Mouse (Mus musculus) embryonic facial prominence, embryonic 12.5 days (tissue): ENCODE data around the gene Ifna11. TPM values are rescaled to one million over a fixed set of nuclear protein-coding genes. Genes with fewer than 3 reads are reported as not detected.
"Not testable (repeated sequence)": the region's sequence is repeated elsewhere in the genome, so short reads cannot be mapped to it uniquely, and the experiment has no call there.

ENCODE experiments used
- ATAC-seq: fragments of 200-750 bp; cut with Nextera tagmentation; 2 replicates; pipeline ENCODE4 v1.8.0; 2017; ENCODE audit not compliant: insufficient number of reproducible peaks, insufficient read depth, low FRiP score, low TSS enrichment
- H3K27ac ChIP-seq: fragments of 300-500 bp; sonication (generic); 2 replicates; pipeline ENCODE4 v1.5.1; 2016; ENCODE audit warnings: mild to moderate bottlenecking
- H3K27me3 ChIP-seq: fragments of 300-500 bp; sonication (generic); 2 replicates; pipeline ENCODE4 v1.6.1; 2016; ENCODE audit warnings: mild to moderate bottlenecking, moderate library complexity
- H3K36me3 ChIP-seq: fragments of 300-500 bp; sonication (generic); 2 replicates; pipeline ENCODE4 v1.6.1; 2016; ENCODE audit warnings: mild to moderate bottlenecking
- H3K4me1 ChIP-seq: fragments of 300-500 bp; sonication (generic); 2 replicates; pipeline ENCODE4 v1.6.1; 2016
- H3K4me2 ChIP-seq: fragments of 300-500 bp; sonication (generic); replicated peaks from 2 replicates; pipeline ENCODE4 v1.6.1; 2016; ENCODE audit warnings: mild to moderate bottlenecking, moderate library complexity
- H3K4me3 ChIP-seq: fragments of 300-500 bp; sonication (generic); 2 replicates; pipeline ENCODE4 v1.5.1; 2016; ENCODE audit warnings: mild to moderate bottlenecking
- H3K9ac ChIP-seq: fragments of 300-500 bp; sonication (generic); 2 replicates; pipeline ENCODE4 v1.6.1; 2016; ENCODE audit warnings: mild to moderate bottlenecking, moderate library complexity
- H3K9me3 ChIP-seq: fragments of 300-500 bp; sonication (generic); 2 replicates; pipeline ENCODE4 v1.6.1; 2016; ENCODE audit warnings: mild to moderate bottlenecking, moderate library complexity
- WGBS: fragments of 180-500 bp; shearing (Covaris S2); methylation state at CpG from one replicate; pipeline ENCODE4 v1.1.7; 2016; 5-methylcytosine and 5-hydroxymethylcytosine counted together
- polyA plus RNA-seq: library from polyadenylated mRNA; unstranded; fragments of >200 nt; fragmentation: Nextera tagmentation; extraction: Ambion mirVana; gene quantifications from 2 replicates; pipeline ENCODE4 v1.2.1, GENCODE M21; 2016

Gene Ifna11
- not detected in 2 replicates for polyA plus RNA-seq

DNA sequence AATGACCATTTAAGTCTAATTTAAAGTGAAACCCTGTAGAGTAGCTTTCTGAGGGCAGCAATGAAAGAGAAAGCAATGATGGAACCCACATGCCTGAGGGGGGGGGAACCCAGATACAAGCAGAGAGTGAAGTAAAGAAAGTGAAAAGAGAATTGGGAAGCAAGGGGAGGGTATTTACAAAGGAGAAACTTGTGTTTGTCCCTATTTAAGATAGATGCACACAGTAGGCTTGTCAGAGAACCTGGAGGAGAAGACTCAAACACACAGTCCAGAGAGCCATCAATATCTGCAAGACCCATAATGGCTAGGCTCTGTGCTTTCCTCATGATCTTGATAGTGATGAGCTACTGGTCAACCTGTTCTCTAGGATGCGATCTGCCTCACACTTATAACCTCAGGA is at the start of gene Ifna11:
Gene Ifna11 (plus strand): TSS at position 301 of the 400 bp plus-strand sequence.
- no peak within 1 kb of the TSS for H3K27ac ChIP-seq
- no peaks in the 10 kb centered on the region for H3K36me3 ChIP-seq
- 96% methylated on average over 1 of the region's 1 CpGs for WGBS
- H3K9me3 ChIP-seq, result no peaks in the 10 kb centered on the region
- no peak for ATAC-seq
- H3K4me1 ChIP-seq, result no peaks in the 10 kb centered on the region
- no peak within 1 kb of the TSS for H3K4me2 ChIP-seq
- no peak within 1 kb of the TSS for H3K4me3 ChIP-seq
- H3K9ac ChIP-seq, result no peak within 1 kb of the TSS
- no peaks in the 10 kb centered on the region for H3K27me3 ChIP-seq

DNA sequence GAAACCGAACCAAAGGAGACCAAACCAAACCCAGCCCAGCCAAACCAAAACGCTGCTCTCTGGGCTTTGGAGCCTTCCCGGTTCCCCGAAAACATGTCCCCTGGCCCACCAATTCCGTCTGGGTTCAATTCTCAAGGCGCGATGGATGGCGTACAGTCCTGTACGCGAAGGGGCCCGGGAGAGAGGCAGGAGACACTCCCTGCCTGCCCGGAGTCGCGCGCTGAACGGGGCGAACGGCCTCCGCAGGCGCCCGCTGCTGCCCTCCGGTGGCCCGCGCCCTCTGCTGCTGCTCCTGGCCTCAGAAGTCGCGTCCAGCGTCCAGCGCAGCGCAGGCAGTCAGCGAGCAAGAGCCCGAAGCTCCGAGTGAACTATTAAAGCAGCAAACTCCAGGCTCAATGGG is 46.2 kb upstream of the Ifna11 start, which contains the start of gene Gm13290:
Gene Gm13290 (plus strand): TSS at position 301 of the 400 bp plus-strand sequence.
- H3K9ac ChIP-seq, H3K27me3 ChIP-seq, H3K4me3 ChIP-seq, H3K36me3 ChIP-seq, H3K4me2 ChIP-seq, H3K9me3 ChIP-seq, ATAC-seq, H3K27ac ChIP-seq, H3K4me1 ChIP-seq: not testable (repeated sequence)
- no CpG with 5 or more reads among the region's 32 CpGs for WGBS

DNA sequence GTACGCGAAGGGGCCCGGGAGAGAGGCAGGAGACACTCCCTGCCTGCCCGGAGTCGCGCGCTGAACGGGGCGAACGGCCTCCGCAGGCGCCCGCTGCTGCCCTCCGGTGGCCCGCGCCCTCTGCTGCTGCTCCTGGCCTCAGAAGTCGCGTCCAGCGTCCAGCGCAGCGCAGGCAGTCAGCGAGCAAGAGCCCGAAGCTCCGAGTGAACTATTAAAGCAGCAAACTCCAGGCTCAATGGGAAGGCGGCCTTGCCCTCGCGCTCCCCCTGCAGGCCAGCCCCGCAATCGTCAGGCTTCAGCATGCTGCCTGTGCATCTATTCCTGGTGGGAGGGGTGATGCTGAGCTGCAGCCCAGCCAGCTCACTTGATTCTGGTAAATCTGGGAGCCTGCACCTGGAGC is 43.1 kb upstream of the Ifna11 start, which contains the start of gene Gm13289:
Gene Gm13289 (plus strand): TSS at position 301 of the 400 bp plus-strand sequence.
- not testable (repeated sequence) for H3K4me1 ChIP-seq, H3K27ac ChIP-seq, H3K27me3 ChIP-seq, H3K4me2 ChIP-seq, H3K36me3 ChIP-seq, ATAC-seq, H3K9me3 ChIP-seq, H3K4me3 ChIP-seq, H3K9ac ChIP-seq
- WGBS, result no CpG with 5 or more reads among the region's 29 CpGs

DNA sequence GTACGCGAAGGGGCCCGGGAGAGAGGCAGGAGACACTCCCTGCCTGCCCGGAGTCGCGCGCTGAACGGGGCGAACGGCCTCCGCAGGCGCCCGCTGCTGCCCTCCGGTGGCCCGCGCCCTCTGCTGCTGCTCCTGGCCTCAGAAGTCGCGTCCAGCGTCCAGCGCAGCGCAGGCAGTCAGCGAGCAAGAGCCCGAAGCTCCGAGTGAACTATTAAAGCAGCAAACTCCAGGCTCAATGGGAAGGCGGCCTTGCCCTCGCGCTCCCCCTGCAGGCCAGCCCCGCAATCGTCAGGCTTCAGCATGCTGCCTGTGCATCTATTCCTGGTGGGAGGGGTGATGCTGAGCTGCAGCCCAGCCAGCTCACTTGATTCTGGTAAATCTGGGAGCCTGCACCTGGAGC is 40.2 kb upstream of the Ifna11 start, which contains the start of gene Gm13272:
Gene Gm13272 (plus strand): TSS at position 301 of the 400 bp plus-strand sequence.
- not testable (repeated sequence) for H3K9me3 ChIP-seq, H3K27me3 ChIP-seq, H3K36me3 ChIP-seq, ATAC-seq, H3K4me2 ChIP-seq, H3K4me3 ChIP-seq, H3K9ac ChIP-seq, H3K27ac ChIP-seq, H3K4me1 ChIP-seq
- WGBS, result no CpG with 5 or more reads among the region's 29 CpGs

DNA sequence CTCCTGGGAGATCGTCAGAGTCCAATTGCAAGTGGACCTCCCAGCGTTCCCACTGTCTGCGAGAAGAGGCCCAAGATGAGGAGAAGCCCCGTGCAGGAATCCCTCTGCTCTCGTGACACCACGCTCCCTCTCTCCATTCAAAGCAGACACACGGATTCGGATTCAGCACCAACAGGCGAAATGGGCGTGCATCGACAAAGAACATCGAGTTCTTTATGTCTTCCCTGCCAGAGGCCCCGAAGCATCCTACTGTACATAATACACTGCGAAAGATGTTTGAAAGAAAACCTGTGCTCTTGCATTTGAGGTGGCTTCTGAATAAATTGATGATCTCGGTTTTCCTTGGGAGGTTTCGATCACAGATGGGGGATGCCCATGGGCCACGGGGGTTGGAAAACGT is 39.4 kb upstream of the Ifna11 start:
- not testable (repeated sequence) for ATAC-seq, H3K9me3 ChIP-seq, H3K9ac ChIP-seq, H3K27me3 ChIP-seq, H3K27ac ChIP-seq, H3K4me1 ChIP-seq, H3K4me2 ChIP-seq, H3K4me3 ChIP-seq, H3K36me3 ChIP-seq
- 41% methylated on average over 16 of the region's 18 CpGs for WGBS

DNA sequence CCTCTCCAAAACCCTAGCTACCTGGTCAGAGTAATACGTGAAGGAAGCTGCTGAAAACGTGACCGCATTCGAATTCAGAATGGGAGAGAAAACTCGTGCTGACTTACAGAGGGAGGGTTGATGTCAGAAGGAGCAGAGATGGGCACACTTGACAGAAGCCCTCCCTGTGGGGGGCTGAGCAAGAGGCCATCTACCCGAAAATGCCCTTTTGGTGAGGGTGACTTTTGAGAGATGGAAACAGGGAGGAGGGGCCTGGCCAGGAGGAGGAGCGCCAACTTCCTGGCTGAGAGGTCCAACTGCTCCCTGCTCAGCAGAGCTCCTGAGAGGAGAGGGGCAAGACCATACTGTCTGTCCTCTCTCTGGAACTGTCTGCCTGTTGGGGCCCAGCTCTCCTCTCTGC is 37.9 kb upstream of the Ifna11 start, which contains the start of gene Ifnz:
Gene Ifnz (plus strand): TSS at position 301 of the 400 bp plus-strand sequence.
- H3K36me3 ChIP-seq, ATAC-seq, H3K27me3 ChIP-seq, H3K9me3 ChIP-seq, H3K27ac ChIP-seq, H3K4me1 ChIP-seq, H3K9ac ChIP-seq: not testable (repeated sequence)
- Histone ChIP-seq H3K4me3 (0 out of 2 replicates have a peak within 1 kb of the TSS, but pooled peaks have one; percentile 22), H3K4me2 (peak within 1 kb of the TSS; percentile 30; the same call in 1 of the 2 replicates)
- WGBS, result 16% methylated on average over 5 of the region's 7 CpGs

DNA sequence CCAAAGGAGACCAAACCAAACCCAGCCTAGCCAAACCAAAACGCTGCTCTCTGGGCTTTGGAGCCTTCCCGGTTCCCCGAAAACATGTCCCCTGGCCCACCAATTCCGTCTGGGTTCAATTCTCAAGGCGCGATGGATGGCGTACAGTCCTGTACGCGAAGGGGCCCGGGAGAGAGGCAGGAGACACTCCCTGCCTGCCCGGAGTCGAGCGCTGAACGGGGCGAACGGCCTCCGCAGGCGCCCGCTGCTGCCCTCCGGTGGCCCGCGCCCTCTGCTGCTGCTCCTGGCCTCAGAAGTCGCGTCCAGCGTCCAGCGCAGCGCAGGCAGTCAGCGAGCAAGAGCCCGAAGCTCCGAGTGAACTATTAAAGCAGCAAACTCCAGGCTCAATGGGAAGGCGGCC is 37.4 kb upstream of the Ifna11 start:
- Histone ChIP-seq H3K4me2 (peak overlapping the region; percentile 30; the same call in 1 of the 2 replicates), H3K4me3 (0 out of 2 replicates have a peak overlapping the region, but pooled peaks have one; percentile 22)
- not testable (repeated sequence) for H3K27ac ChIP-seq, ATAC-seq, H3K27me3 ChIP-seq, H3K9me3 ChIP-seq, H3K4me1 ChIP-seq, H3K36me3 ChIP-seq, H3K9ac ChIP-seq
- WGBS, result 0% methylated on average over 21 of the region's 31 CpGs

DNA sequence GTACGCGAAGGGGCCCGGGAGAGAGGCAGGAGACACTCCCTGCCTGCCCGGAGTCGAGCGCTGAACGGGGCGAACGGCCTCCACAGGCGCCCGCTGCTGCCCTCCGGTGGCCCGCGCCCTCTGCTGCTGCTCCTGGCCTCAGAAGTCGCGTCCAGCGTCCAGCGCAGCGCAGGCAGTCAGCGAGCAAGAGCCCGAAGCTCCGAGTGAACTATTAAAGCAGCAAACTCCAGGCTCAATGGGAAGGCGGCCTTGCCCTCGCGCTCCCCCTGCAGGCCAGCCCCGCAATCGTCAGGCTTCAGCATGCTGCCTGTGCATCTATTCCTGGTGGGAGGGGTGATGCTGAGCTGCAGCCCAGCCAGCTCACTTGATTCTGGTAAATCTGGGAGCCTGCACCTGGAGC is 34.4 kb upstream of the Ifna11 start, which contains the start of gene Gm13276:
Gene Gm13276 (plus strand): TSS at position 301 of the 400 bp plus-strand sequence.
- H3K4me1 ChIP-seq, H3K36me3 ChIP-seq, H3K27ac ChIP-seq, H3K4me2 ChIP-seq, H3K9ac ChIP-seq, H3K9me3 ChIP-seq, H3K4me3 ChIP-seq, ATAC-seq, H3K27me3 ChIP-seq: not testable (repeated sequence)
- WGBS, result no CpG with 5 or more reads among the region's 27 CpGs

DNA sequence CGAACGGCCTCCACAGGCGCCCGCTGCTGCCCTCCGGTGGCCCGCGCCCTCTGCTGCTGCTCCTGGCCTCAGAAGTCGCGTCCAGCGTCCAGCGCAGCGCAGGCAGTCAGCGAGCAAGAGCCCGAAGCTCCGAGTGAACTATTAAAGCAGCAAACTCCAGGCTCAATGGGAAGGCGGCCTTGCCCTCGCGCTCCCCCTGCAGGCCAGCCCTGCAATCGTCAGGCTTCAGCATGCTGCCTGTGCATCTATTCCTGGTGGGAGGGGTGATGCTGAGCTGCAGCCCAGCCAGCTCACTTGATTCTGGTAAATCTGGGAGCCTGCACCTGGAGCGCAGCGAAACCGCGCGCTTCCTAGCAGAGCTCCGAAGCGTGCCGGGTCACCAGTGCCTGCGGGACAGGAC is 31.4 kb upstream of the Ifna11 start, which contains the start of gene Gm13277:
Gene Gm13277 (plus strand): TSS at position 231 of the 400 bp plus-strand sequence.
- not testable (repeated sequence) for ATAC-seq, H3K36me3 ChIP-seq, H3K9me3 ChIP-seq, H3K4me1 ChIP-seq, H3K27ac ChIP-seq, H3K4me2 ChIP-seq, H3K4me3 ChIP-seq, H3K27me3 ChIP-seq, H3K9ac ChIP-seq
- WGBS, result 0% methylated on average over 1 of the region's 28 CpGs

DNA sequence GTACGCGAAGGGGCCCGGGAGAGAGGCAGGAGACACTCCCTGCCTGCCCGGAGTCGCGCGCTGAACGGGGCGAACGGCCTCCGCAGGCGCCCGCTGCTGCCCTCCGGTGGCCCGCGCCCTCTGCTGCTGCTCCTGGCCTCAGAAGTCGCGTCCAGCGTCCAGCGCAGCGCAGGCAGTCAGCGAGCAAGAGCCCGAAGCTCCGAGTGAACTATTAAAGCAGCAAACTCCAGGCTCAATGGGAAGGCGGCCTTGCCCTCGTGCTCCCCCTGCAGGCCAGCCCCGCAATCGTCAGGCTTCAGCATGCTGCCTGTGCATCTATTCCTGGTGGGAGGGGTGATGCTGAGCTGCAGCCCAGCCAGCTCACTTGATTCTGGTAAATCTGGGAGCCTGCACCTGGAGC is 28.5 kb upstream of the Ifna11 start, which contains the start of gene Gm13278:
Gene Gm13278 (plus strand): TSS at position 301 of the 400 bp plus-strand sequence.
- not testable (repeated sequence) for H3K9ac ChIP-seq, H3K36me3 ChIP-seq, H3K4me1 ChIP-seq, ATAC-seq, H3K4me3 ChIP-seq, H3K9me3 ChIP-seq, H3K27ac ChIP-seq, H3K27me3 ChIP-seq, H3K4me2 ChIP-seq
- no CpG with 5 or more reads among the region's 28 CpGs for WGBS

DNA sequence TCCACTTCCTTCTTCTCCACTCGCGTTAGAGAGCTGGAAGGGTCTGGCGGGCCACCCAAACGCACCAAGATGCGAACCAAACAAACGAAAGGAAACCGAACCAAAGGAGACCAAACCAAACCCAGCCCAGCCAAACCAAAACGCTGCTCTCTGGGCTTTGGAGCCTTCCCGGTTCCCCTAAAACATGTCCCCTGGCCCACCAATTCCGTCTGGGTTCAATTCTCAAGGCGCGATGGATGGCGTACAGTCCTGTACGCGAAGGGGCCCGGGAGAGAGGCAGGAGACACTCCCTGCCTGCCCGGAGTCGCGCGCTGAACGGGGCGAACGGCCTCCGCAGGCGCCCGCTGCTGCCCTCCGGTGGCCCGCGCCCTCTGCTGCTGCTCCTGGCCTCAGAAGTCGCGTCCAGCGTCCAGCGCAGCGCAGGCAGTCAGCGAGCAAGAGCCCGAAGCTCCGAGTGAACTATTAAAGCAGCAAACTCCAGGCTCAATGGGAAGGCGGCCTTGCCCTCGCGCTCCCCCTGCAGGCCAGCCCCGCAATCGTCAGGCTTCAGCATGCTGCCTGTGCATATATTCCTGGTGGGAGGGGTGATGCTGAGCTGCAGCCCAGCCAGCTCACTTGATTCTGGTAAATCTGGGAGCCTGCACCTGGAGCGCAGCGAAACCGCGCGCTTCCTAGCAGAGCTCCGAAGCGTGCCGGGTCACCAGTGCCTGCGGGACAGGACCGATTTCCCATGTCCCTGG is 25.7 kb upstream of the Ifna11 start, which contains the start of gene Gm13275:
Gene Gm13275 (plus strand): TSS at position 552 of the 740 bp plus-strand sequence.
- not testable (repeated sequence) for H3K36me3 ChIP-seq, H3K27ac ChIP-seq, ATAC-seq, H3K4me1 ChIP-seq, H3K27me3 ChIP-seq, H3K4me3 ChIP-seq, H3K4me2 ChIP-seq, H3K9ac ChIP-seq, H3K9me3 ChIP-seq
- 1% methylated on average over 14 of the region's 52 CpGs for WGBS

DNA sequence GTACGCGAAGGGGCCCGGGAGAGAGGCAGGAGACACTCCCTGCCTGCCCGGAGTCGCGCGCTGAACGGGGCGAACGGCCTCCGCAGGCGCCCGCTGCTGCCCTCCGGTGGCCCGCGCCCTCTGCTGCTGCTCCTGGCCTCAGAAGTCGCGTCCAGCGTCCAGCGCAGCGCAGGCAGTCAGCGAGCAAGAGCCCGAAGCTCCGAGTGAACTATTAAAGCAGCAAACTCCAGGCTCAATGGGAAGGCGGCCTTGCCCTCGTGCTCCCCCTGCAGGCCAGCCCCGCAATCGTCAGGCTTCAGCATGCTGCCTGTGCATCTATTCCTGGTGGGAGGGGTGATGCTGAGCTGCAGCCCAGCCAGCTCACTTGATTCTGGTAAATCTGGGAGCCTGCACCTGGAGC is 22.7 kb upstream of the Ifna11 start, which contains the start of gene Gm13279:
Gene Gm13279 (plus strand): TSS at position 301 of the 400 bp plus-strand sequence.
- H3K27ac ChIP-seq, H3K4me3 ChIP-seq, ATAC-seq, H3K9me3 ChIP-seq, H3K27me3 ChIP-seq, H3K36me3 ChIP-seq, H3K9ac ChIP-seq, H3K4me2 ChIP-seq, H3K4me1 ChIP-seq: not testable (repeated sequence)
- no CpG with 5 or more reads among the region's 28 CpGs for WGBS
